Mouse (Mus musculus) limb, embryonic 10.5 days (tissue): ENCODE measurements around the gene Fars2. TPM values are rescaled to one million over a fixed set of nuclear protein-coding genes. Genes with fewer than 3 reads are reported as not detected.

Source experiments
- DNase-seq: peaks from one replicate; pipeline ENCODE4 v3.0.0-alpha.2; 2017; ENCODE audit warnings: low spot score
- H3K27ac ChIP-seq: fragments of 300-500 bp; sonication (generic); 2 replicates; pipeline ENCODE4 v1.5.1; 2016; ENCODE audit warnings: mild to moderate bottlenecking
- H3K27me3 ChIP-seq: fragments of 300-500 bp; sonication (generic); 2 replicates; pipeline ENCODE4 v1.6.1; 2016; ENCODE audit warnings: low read depth, mild to moderate bottlenecking; ENCODE audit not compliant: poor library complexity, severe bottlenecking
- H3K36me3 ChIP-seq: fragments of 300-500 bp; sonication (generic); 2 replicates; pipeline ENCODE4 v1.6.1; 2016; ENCODE audit warnings: mild to moderate bottlenecking, moderate library complexity
- H3K4me1 ChIP-seq: fragments of 300-500 bp; sonication (generic); 2 replicates; pipeline ENCODE4 v1.6.1; 2016
- H3K4me3 ChIP-seq: fragments of 300-500 bp; sonication (generic); 2 replicates; pipeline ENCODE4 v1.5.1; 2016; ENCODE audit warnings: mild to moderate bottlenecking, moderate library complexity
- H3K9me3 ChIP-seq: fragments of 300-500 bp; sonication (generic); replicated peaks from 2 replicates; pipeline ENCODE4 v1.6.1; 2016; ENCODE audit warnings: mild to moderate bottlenecking
- WGBS: fragments of 180-500 bp; shearing (Covaris S2); methylation state at CpG from one replicate; pipeline ENCODE4 v1.1.7; 2016; 5-methylcytosine and 5-hydroxymethylcytosine counted together
- polyA plus RNA-seq: library from polyadenylated mRNA; unstranded; fragments of >200 nt; fragmentation: Nextera tagmentation; extraction: Ambion mirVana; gene quantifications from 2 replicates; pipeline ENCODE4 v1.2.1, GENCODE M21; 2016

The Fars2 gene
- polyA plus RNA-seq, 1 experiment from 2014 or later, result 24.3 TPM

DNA sequence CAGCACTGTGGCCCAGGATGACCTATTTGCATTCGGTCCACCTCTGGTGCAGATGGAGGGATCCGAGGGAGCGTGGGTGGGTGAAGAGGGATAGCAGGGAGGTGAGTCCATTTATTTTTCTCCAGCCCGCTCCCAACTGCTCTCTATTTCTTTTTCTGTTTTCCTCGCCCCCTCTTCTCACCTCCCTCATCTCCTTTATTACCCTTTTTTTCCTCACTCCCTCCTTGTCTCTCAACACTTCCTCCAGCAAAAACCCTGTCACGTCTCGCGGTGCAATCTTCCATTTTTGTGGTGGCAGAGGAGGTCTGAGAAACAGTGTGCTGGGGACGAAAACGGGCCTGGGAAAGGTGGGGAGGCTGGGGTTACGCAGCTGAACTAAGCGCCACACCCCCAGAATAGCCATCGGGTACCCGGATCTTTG is 613.1 kb downstream of the Fars2 start:
- Histone ChIP-seq H3K27ac (no peak overlapping the region), H3K27me3 (peaks cover 99% of the 10 kb centered on the region), H3K4me3 (no peak overlapping the region), H3K4me1 (peaks cover 67% of the 10 kb centered on the region), H3K9me3 (no peaks in the 10 kb centered on the region), H3K36me3 (no peaks in the 10 kb centered on the region)
- 13% methylated on average over 14 of the region's 14 CpGs for WGBS
- DNase-seq, result no peak

DNA sequence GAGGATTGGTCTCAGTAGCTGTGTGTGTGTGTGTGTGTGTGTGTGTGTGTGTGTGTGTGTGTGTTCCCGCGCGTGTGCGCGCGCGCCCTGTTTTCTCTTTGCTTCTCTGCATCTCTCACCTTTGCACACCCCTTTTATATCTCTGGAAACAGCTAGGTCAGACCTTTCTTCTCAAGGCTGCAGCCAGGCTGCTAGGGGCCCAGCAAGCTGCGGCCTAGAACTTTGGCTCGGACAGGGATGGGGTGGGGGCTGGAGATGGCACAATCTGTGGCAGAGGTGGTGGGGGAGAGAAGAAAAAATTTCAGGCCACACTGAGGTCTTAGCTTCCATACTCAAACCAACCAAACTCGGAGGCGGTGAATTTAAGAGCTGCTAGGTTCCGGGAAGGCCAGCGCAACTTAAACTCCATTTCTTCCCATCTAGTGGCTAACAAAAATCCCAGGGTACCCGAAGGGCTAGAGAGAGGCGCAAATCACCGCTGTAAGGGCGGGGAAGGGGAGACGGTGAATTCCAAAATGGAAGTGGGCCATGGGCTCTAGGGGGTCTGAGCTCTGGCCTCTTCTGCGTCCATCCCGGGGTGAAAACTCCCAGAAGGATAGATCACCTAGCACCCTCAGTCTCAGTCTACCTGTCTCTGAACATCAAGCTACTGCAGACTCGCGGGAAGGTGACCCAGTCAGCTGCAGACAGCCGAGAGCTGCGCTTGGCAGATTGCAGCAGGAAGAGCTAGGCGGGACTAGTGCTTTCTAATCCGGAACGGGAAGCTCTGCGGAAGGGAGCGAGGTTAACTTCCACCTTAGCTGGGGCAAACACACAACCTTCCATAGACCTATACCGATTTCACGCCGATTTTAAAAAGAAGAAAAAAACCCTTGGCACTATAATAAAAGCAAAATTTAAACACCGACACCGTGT is 614.1 kb downstream of the Fars2 start:
- H3K27ac ChIP-seq, result peak overlapping the region; percentile 42; the same call in 1 of the 2 replicates
- no peaks in the 10 kb centered on the region for H3K36me3 ChIP-seq
- 3% methylated on average over 34 of the region's 34 CpGs for WGBS
- no peaks in the 10 kb centered on the region for H3K9me3 ChIP-seq
- DNase-seq, result peak; percentile 63
- H3K27me3 ChIP-seq, result peaks cover 92% of the 10 kb centered on the region
- peak overlapping the region; percentile 49 for H3K4me3 ChIP-seq
- H3K4me1 ChIP-seq, result peaks cover 72% of the 10 kb centered on the region

- peak; percentile 66 for DNase-seq
- Histone ChIP-seq H3K27ac (no peak overlapping the region), H3K27me3 (peaks cover 85% of the 10 kb centered on the region)
Observed at GRCm38 (mm10) chr13:36731931-36732461, 614.8 kb downstream of the Fars2 start.

DNA sequence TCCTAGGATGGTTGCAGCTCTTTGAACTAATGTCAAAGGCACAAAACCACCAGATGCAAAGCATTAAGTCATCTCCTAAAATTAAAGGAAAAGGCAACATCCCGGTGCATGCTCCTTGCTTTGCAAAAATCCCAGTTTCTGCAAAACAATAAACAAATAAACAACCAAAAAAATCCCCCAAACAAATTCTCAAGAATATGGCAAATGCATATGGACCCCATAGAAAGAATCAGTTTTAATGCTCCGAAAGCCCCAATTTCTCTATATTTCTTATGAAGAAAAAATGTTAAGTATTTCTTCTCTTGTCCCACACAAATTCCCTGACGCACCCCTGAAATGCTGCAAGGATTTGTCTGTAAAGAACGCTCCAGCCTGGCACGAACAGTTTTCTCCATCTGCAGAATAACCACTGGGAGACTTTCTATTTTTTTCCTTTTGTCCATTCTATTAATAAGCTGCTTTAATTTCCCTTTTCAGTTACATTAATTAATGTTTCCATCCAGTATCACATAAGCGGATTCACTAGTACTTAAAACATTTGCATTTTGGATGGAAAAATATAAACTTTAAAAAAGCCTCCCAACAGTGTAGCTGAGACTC is 615.8 kb downstream of the Fars2 start:
- no peak for DNase-seq
- H3K4me3 ChIP-seq, result peak overlapping the region; percentile 55
- no peak overlapping the region for H3K27ac ChIP-seq
- H3K36me3 ChIP-seq, result no peaks in the 10 kb centered on the region
- H3K4me1 ChIP-seq, result peaks cover 64% of the 10 kb centered on the region
- H3K27me3 ChIP-seq, result peaks cover 75% of the 10 kb centered on the region
- WGBS, result 6% methylated on average over 6 of the region's 6 CpGs
- H3K9me3 ChIP-seq, result no peaks in the 10 kb centered on the region

More at GRCm38 (mm10) chr13:36731931-36732461, 614.8 kb downstream of the Fars2 start:
- Histone ChIP-seq H3K9me3 (no peaks in the 10 kb centered on the region), H3K36me3 (no peaks in the 10 kb centered on the region), H3K4me1 (peaks cover 72% of the 10 kb centered on the region), H3K4me3 (peak overlapping the region; percentile 49)
- WGBS, result under 1% methylated on average over 23 of the region's 23 CpGs

GRCm38 (mm10) chr13:36733566-36733965 is 616.4 kb downstream of the Fars2 start:
- Histone ChIP-seq H3K4me1 (peaks cover 59% of the 10 kb centered on the region), H3K9me3 (no peaks in the 10 kb centered on the region), H3K27me3 (peaks cover 69% of the 10 kb centered on the region), H3K4me3 (peak overlapping the region; percentile 55), H3K27ac (no peak overlapping the region), H3K36me3 (no peaks in the 10 kb centered on the region)
- no peak for DNase-seq
- 1% methylated on average over 10 of the region's 10 CpGs for WGBS

DNA sequence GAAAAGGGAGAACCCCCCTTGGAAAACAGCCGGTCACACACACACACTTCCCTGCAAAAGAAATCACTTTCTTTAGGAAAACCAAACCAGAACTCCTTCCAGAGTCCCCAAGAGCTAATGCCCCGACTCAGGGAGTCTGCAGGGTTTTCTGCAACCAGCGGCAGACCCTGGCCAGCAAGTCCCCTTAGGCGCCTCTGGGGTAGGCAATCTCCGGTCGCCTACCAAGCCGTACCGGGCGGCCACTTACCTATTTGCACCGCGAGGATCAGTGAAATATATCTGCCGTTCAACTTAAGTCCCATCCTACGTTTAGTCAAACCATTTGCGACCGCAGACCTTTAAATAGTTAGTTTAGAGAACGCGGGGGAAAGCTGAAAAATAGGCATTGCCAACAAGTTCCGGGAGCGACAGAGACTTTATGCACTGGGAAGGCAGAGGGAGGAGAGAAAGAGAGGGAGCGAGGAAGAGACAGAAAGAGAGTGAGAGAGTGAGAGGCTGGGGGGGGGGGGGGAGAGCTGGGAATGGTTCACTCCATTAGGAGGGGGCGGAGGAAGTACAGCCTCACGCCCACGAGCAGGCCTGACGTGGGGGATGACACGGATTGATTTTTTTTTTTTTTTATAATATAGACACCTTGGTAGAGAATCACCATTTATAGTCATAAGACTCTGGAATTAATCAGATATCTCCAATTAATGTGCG is 616.9 kb downstream of the Fars2 start:
- 1% methylated on average over 26 of the region's 26 CpGs for WGBS
- Histone ChIP-seq H3K4me3 (peak overlapping the region; percentile 55), H3K27me3 (peaks cover 64% of the 10 kb centered on the region), H3K9me3 (no peaks in the 10 kb centered on the region), H3K4me1 (peaks cover 59% of the 10 kb centered on the region), H3K36me3 (no peaks in the 10 kb centered on the region), H3K27ac (no peak overlapping the region)
- DNase-seq, result peak; percentile 70

DNA sequence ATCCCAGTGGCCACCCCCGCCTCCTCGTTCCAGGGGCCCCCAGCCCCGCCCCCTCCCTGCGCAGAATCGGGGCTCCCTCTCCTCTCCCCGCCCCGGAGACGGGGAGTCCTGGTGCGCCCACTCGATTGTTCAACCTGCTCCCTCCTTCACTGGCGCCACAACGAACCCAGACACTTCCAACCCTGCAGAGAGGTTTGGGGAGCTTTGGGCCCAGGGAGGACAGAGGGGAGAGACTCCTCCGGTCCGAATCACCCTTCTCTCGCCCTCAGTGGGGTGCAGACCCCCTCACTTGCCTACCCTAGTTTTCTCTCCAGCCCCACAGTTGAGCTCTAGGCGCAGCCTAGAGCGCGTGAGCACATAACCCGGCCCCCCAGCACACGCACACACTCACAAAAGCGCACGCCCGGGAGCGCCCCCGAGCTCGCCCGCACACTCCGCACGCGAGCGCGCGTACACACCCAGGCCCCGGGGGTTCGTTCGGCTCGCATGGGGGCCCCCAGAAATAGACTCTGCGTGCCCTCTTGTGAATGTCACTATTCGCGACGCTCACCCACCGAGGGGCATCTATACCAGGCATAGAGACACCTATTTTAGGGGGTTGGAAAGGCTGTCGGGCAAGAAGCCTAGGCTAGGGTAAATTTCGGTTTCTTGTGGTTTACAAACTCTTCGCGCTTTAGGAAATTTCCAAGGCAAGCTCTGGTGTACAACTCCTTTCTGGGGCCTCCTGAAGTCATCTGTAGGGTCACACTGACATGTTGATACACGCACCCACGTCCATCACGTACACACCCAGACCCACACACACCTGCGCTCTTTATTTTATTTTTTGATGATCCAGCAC is 617.7 kb downstream of the Fars2 start, which contains the start of gene Nrn1:
Gene Nrn1 (minus strand): TSS at position 401 of the 841 bp plus-strand sequence.
- H3K36me3 ChIP-seq, result no peaks in the 10 kb centered on the region
- peak; percentile 61 for DNase-seq
- WGBS, result under 1% methylated on average over 50 of the region's 50 CpGs
- peak within 1 kb of the TSS; percentile 90 for H3K27ac ChIP-seq
- H3K4me3 ChIP-seq, result peak within 1 kb of the TSS; percentile 55
- peaks cover 56% of the 10 kb centered on the region for H3K27me3 ChIP-seq
- H3K4me1 ChIP-seq, result peaks cover 56% of the 10 kb centered on the region
- no peaks in the 10 kb centered on the region for H3K9me3 ChIP-seq

DNA sequence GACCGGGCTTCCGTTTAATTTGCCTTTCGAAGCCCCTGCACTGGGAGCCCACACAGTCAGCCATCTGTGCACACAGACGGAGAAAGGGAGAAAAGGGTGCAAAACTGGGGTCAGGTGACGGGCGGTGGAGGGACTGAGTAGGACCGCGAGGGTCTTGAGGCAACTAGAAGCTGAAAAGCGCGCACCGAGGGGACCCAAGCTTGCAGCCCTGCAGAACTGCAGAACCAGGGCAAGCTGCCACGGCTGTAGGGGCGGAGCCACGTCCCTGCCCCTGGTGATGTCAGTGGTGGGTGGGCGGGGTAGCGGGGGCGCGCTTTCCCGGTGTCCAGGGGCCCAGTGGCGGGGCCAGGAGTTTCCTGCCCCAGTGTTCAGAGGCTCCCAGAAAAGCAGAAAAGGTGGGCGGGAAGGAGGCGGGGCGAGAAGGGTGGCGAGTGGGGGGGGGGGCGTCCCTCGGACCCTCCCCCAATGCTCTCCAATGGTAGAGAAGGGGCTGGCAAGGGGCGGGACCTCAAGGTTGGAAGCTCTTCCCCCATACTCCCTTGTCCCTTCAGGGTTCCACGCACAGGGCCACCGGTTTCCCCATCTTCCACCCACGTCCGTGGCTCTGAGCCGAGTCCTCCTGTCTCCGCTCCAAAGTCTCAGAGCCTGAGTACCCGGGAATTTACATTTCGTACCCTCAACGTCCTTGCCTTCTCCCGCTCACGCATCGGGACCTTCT is 618.8 kb downstream of the Fars2 start:
- under 1% methylated on average over 38 of the region's 39 CpGs for WGBS
- Histone ChIP-seq H3K27ac (peak overlapping the region; percentile 90), H3K36me3 (no peaks in the 10 kb centered on the region), H3K4me3 (peak overlapping the region; percentile 55), H3K9me3 (no peaks in the 10 kb centered on the region), H3K4me1 (peaks cover 50% of the 10 kb centered on the region), H3K27me3 (peaks cover 45% of the 10 kb centered on the region)
- peak; percentile 96 for DNase-seq

- Histone ChIP-seq H3K36me3 (no peaks in the 10 kb centered on the region), H3K4me3 (peak overlapping the region; percentile 55), H3K4me1 (peaks cover 45% of the 10 kb centered on the region), H3K27me3 (peaks cover 40% of the 10 kb centered on the region), H3K27ac (peak overlapping the region; percentile 90), H3K9me3 (no peaks in the 10 kb centered on the region)
- peak; percentile 63 for DNase-seq
- WGBS, result 4% methylated on average over 9 of the region's 9 CpGs
Observed at GRCm38 (mm10) chr13:36736619-36736996, 619.4 kb downstream of the Fars2 start.

DNA sequence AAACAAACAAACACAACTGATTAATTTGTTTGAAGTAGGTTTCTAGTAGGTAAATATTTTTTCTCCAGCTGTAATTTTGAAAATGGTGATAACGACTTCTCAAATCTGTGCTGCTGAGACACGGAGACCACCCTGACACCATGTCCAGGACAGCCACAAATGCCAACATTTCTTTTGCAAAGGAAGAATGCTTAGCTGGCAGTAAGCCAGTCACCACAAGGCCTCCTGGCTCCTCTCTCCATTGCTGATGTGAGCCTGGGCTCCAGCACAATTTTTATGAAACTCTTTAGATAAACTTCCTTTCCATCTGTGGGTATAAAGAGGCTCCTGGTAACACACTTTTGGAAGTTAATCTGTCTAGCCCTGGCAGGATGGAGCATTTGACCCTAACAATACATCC is 632.8 kb downstream of the Fars2 start:
- Histone ChIP-seq H3K9me3 (no peaks in the 10 kb centered on the region), H3K4me3 (no peak overlapping the region), H3K4me1 (peaks cover 6% of the 10 kb centered on the region), H3K36me3 (no peaks in the 10 kb centered on the region), H3K27me3 (no peaks in the 10 kb centered on the region), H3K27ac (no peak overlapping the region)
- DNase-seq, result no peak
- 83% methylated on average over 2 of the region's 2 CpGs for WGBS

- Histone ChIP-seq H3K4me3 (no peak overlapping the region), H3K9me3 (no peaks in the 10 kb centered on the region), H3K4me1 (peaks cover 6% of the 10 kb centered on the region), H3K27ac (no peak overlapping the region), H3K27me3 (no peaks in the 10 kb centered on the region), H3K36me3 (no peaks in the 10 kb centered on the region)
- WGBS, result 84% methylated on average over 3 of the region's 3 CpGs
- DNase-seq, result no peak
Observed at GRCm38 (mm10) chr13:36751861-36752260, 634.6 kb downstream of the Fars2 start.
